Mouse (Mus musculus): Measurements from ENCODE around the gene Pde6h. TPM values are rescaled to one million over a fixed set of nuclear protein-coding genes. Genes with fewer than 3 reads are reported as not detected.

Pde6h gene
- polyA plus RNA-seq, 1 experiment from 2014 or later, result 0.27 TPM

- H3K36me3 ChIP-seq (ENCODE audit: insufficient read depth, low read length), result no peaks in the 10 kb centered on the region
- no peak overlapping the region for H3K27ac ChIP-seq (ENCODE audit: low read length)
- H3K27me3 ChIP-seq (replicated peaks; ENCODE audit: insufficient read depth, low read length), result no peaks in the 10 kb centered on the region
- DNase-seq (ENCODE audit: low spot score) (no peak), ATAC-seq (no peak)
- H3K4me3 ChIP-seq (ENCODE audit: low read depth, low read length), result no peak overlapping the region
- H3K4me1 ChIP-seq (ENCODE audit: insufficient read depth, low read depth, low read length), result no peaks in the 10 kb centered on the region; the same call in 1 of the 2 replicates
- no peak overlapping the region for H3K9ac ChIP-seq (replicated peaks; ENCODE audit: low read depth)
- TF ChIP-seq EP300 (IDR thresholded peaks at IDR 0.05) (no peak), CTCF (IDR thresholded peaks at IDR 0.05) (no peak)
- WGBS, result 65% methylated on average over 8 of the region's 8 CpGs
- no peak overlapping the region for H3K4me2 ChIP-seq (replicated peaks; ENCODE audit: low read depth, low read length)
- no peaks in the 10 kb centered on the region for H3K9me3 ChIP-seq (ENCODE audit: low read length)
These were observed 7.8 kb upstream of the Pde6h start for GRCm38 (mm10) chr6:136915721-136916395.

GRCm38 (mm10) chr6:136917885-136918284, 5.7 kb upstream of the Pde6h start:
- Histone ChIP-seq H3K9me3 (ENCODE audit: low read length) (no peaks in the 10 kb centered on the region), H3K27ac (ENCODE audit: low read length) (no peak overlapping the region)
- no peak for ATAC-seq

GRCm38 (mm10) chr6:136920320-136921257, 3.0 kb upstream of the Pde6h start:
- no peaks in the 10 kb centered on the region for H3K36me3 ChIP-seq (ENCODE audit: insufficient read depth, low read length)
- H3K9me3 ChIP-seq (ENCODE audit: low read length), result no peaks in the 10 kb centered on the region
- H3K27me3 ChIP-seq (replicated peaks; ENCODE audit: insufficient read depth, low read length), result no peaks in the 10 kb centered on the region
- H3K4me2 ChIP-seq (replicated peaks; ENCODE audit: low read depth, low read length), result no peak overlapping the region
- H3K9ac ChIP-seq (replicated peaks; ENCODE audit: low read depth), result no peak overlapping the region
- no peak for TF ChIP-seq EP300 (IDR thresholded peaks at IDR 0.05)
- peak; percentile 90 for TF ChIP-seq CTCF (IDR thresholded peaks at IDR 0.05)
- WGBS, result 33% methylated on average over 16 of the region's 16 CpGs
- peak; percentile 48; the same call in 1 of the 2 replicates for ATAC-seq
- H3K4me3 ChIP-seq (ENCODE audit: low read depth, low read length), result no peak overlapping the region
- H3K4me1 ChIP-seq (ENCODE audit: insufficient read depth, low read depth, low read length), result no peaks in the 10 kb centered on the region
- DNase-seq (ENCODE audit: low spot score), result peak; percentile 85
- no peak overlapping the region for H3K27ac ChIP-seq (ENCODE audit: low read length)

More at GRCm38 (mm10) chr6:136917885-136918284, 5.7 kb upstream of the Pde6h start:
- H3K9ac ChIP-seq (replicated peaks; ENCODE audit: low read depth), result no peak overlapping the region
- H3K27me3 ChIP-seq (replicated peaks; ENCODE audit: insufficient read depth, low read length), result no peaks in the 10 kb centered on the region
- no peaks in the 10 kb centered on the region; the same call in 1 of the 2 replicates for H3K4me1 ChIP-seq (ENCODE audit: insufficient read depth, low read depth, low read length)
- no peak overlapping the region for H3K4me3 ChIP-seq (ENCODE audit: low read depth, low read length)
- H3K36me3 ChIP-seq (ENCODE audit: insufficient read depth, low read length), result no peaks in the 10 kb centered on the region
- WGBS, result 15% methylated on average over 2 of the region's 2 CpGs
- no peak for TF ChIP-seq EP300 (IDR thresholded peaks at IDR 0.05)
- no peak for TF ChIP-seq CTCF (IDR thresholded peaks at IDR 0.05)
- H3K4me2 ChIP-seq (replicated peaks; ENCODE audit: low read depth, low read length), result no peak overlapping the region
- no peak for DNase-seq (ENCODE audit: low spot score)

GRCm38 (mm10) chr6:136921601-136922000, 2.0 kb upstream of the Pde6h start:
- H3K4me3 ChIP-seq (ENCODE audit: low read depth, low read length), result no peak overlapping the region
- no peaks in the 10 kb centered on the region for H3K27me3 ChIP-seq (replicated peaks; ENCODE audit: insufficient read depth, low read length)
- H3K4me2 ChIP-seq (replicated peaks; ENCODE audit: low read depth, low read length), result no peak overlapping the region
- no peak for TF ChIP-seq CTCF (IDR thresholded peaks at IDR 0.05)
- no peak for TF ChIP-seq EP300 (IDR thresholded peaks at IDR 0.05)
- no peaks in the 10 kb centered on the region for H3K4me1 ChIP-seq (ENCODE audit: insufficient read depth, low read depth, low read length)
- no peak overlapping the region for H3K27ac ChIP-seq (ENCODE audit: low read length)
- 78% methylated on average over 7 of the region's 7 CpGs for WGBS
- no peak for ATAC-seq
- no peak overlapping the region for H3K9ac ChIP-seq (replicated peaks; ENCODE audit: low read depth)
- no peaks in the 10 kb centered on the region for H3K36me3 ChIP-seq (ENCODE audit: insufficient read depth, low read length)
- no peaks in the 10 kb centered on the region for H3K9me3 ChIP-seq (ENCODE audit: low read length)
- no peak for DNase-seq (ENCODE audit: low spot score)

GRCm38 (mm10) chr6:136922080-136922479, 1.6 kb upstream of the Pde6h start, which contains the start of gene Erp27:
Gene Erp27, minus strand, starts transcription at chr6:136922180.
- H3K9me3 ChIP-seq (ENCODE audit: low read length), result no peaks in the 10 kb centered on the region
- no peaks in the 10 kb centered on the region for H3K36me3 ChIP-seq (ENCODE audit: insufficient read depth, low read length)
- TF ChIP-seq CTCF (IDR thresholded peaks at IDR 0.05) (no peak), EP300 (IDR thresholded peaks at IDR 0.05) (no peak)
- no peak within 1 kb of the TSS for H3K9ac ChIP-seq (replicated peaks; ENCODE audit: low read depth)
- no peak within 1 kb of the TSS for H3K4me2 ChIP-seq (replicated peaks; ENCODE audit: low read depth, low read length)
- ATAC-seq, result no peak
- 50% methylated on average over 5 of the region's 5 CpGs for WGBS
- H3K27ac ChIP-seq (ENCODE audit: low read length), result no peak within 1 kb of the TSS
- H3K27me3 ChIP-seq (replicated peaks; ENCODE audit: insufficient read depth, low read length), result no peaks in the 10 kb centered on the region
- no peak for DNase-seq (ENCODE audit: low spot score)
- no peaks in the 10 kb centered on the region for H3K4me1 ChIP-seq (ENCODE audit: insufficient read depth, low read depth, low read length)
- H3K4me3 ChIP-seq (ENCODE audit: low read depth, low read length), result no peak within 1 kb of the TSS

GRCm38 (mm10) chr6:136922871-136923270, 761 bp upstream of the Pde6h start:
- no peak overlapping the region for H3K27ac ChIP-seq (ENCODE audit: low read length)
- TF ChIP-seq CTCF (IDR thresholded peaks at IDR 0.05) (no peak), EP300 (IDR thresholded peaks at IDR 0.05) (no peak)
- WGBS, result 92% methylated on average over 7 of the region's 7 CpGs
- DNase-seq (ENCODE audit: low spot score) (no peak), ATAC-seq (no peak)
- H3K4me2 ChIP-seq (replicated peaks; ENCODE audit: low read depth, low read length), result no peak overlapping the region
- no peak overlapping the region for H3K4me3 ChIP-seq (ENCODE audit: low read depth, low read length)
- no peaks in the 10 kb centered on the region for H3K4me1 ChIP-seq (ENCODE audit: insufficient read depth, low read depth, low read length)
- no peaks in the 10 kb centered on the region for H3K36me3 ChIP-seq (ENCODE audit: insufficient read depth, low read length)
- H3K27me3 ChIP-seq (replicated peaks; ENCODE audit: insufficient read depth, low read length), result no peaks in the 10 kb centered on the region
- H3K9me3 ChIP-seq (ENCODE audit: low read length), result no peaks in the 10 kb centered on the region
- no peak overlapping the region for H3K9ac ChIP-seq (replicated peaks; ENCODE audit: low read depth)
